Mouse (Mus musculus) embryo, embryonic 10 days (tissue): ENCODE measurements at regions not wholly inside any gene's neighbourhood (a gene's known extent, or its start where the extent isn't known, plus 50 kb on each side); places are given as distances from the start of the nearest gene placed in this dataset.

ENCODE experiments used
- DNase-seq: peaks from one replicate; pipeline ENCODE4 v3.0.0-alpha.2; 2015; ENCODE audit warnings: low spot score

- DNase-seq, result no peak
Measured at GRCm38 (mm10) chr19:25729103-25729502, 56.9 kb downstream of the Dmrt2 start.

GRCm38 (mm10) chr19:25729633-25730032 is 57.4 kb downstream of the Dmrt2 start:
- DNase-seq, result no peak

DNA sequence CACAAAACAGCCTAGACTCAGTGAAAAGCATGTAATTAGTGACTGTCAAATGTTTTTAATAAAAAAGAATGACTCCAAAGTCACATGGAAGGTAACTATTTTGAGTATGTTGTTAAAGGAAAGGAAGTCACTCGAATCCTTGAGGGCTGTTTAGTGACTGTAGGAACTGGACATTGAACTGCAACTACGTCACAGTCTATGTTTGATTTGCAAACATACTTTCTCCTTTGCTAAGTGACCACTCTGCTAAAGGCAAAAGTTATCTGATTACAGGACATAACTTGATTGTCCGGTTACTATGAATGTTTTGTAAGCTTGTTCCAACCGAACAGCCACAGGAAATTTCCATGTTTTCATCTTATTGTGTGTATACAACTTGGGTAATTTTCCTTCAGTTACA is 106.2 kb downstream of the Dmrt2 start:
- DNase-seq, result no peak

DNA sequence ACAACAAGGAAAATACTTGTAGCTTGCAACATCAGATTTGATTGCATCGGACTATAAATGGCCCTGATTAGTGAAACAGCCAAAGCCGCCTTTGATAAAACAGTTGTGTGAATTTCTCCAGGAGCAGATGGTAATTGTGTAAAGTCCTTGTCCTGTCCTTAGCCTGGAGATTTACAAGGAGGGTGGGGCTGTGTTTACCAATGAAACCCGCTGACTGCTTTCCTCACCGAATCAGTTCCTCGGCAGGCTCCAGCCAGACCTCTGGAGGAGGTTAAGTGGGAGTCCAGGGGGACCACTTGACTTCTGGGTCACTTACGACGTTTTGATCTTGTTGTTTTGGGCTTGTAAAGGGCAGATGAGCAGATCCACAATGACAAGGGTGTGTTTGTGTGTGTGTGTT is 107.1 kb downstream of the Dmrt2 start:
- DNase-seq, result peak; percentile 41

DNA sequence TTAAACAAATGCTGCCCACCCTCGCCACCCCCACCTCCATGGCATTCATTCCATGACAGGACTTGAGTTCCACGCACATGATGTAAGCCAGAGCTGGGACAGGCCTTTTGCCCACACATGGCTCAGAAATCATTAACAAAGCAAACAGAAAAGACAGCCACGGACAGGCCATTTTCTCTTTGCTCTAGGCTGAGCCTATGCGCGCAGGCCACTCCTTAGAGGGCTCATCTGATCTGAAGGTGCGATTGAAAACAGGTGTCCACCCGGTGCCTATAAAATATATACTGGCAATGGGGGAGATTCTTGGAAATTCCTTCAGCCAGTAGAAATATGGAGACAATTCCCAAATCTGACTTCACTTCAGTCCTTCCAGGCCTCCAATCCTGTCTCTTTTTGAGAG is 109.1 kb downstream of the Dmrt2 start:
- no peak for DNase-seq

- DNase-seq, result no peak
Measured at GRCm38 (mm10) chr19:25802692-25803091, 130.5 kb downstream of the Dmrt2 start.

- DNase-seq, result peak; percentile 69
Measured at GRCm38 (mm10) chr19:25805351-25805750, 133.1 kb downstream of the Dmrt2 start.

DNA sequence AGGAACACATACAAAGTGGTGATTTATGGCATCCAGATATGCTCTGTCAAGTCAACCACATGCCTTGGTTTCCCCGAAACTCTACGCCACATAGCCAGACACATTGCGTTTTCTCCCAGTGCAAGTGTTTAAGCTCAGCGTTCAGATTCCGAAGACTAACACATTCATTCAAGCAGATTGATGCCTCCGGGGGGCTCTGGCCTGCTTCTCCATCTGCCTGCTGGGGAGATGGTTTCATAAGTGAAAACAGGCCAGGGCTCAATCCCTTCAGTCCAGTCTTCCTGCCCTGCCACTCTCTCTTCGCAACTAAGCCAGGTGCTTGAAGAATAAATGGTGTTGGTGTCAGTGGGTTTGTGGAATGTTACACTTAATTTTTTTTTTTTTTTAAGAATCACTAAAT is 141.4 kb downstream of the Dmrt2 start:
- no peak for DNase-seq

GRCm38 (mm10) chr19:25845158-25845557 is 172.9 kb downstream of the Dmrt2 start:
- DNase-seq, result no peak

- peak; percentile 17 for DNase-seq
Measured at GRCm38 (mm10) chr19:25856344-25856743, 184.1 kb downstream of the Dmrt2 start.

GRCm38 (mm10) chr19:25863312-25863711 is 191.1 kb downstream of the Dmrt2 start:
- no peak for DNase-seq

DNA sequence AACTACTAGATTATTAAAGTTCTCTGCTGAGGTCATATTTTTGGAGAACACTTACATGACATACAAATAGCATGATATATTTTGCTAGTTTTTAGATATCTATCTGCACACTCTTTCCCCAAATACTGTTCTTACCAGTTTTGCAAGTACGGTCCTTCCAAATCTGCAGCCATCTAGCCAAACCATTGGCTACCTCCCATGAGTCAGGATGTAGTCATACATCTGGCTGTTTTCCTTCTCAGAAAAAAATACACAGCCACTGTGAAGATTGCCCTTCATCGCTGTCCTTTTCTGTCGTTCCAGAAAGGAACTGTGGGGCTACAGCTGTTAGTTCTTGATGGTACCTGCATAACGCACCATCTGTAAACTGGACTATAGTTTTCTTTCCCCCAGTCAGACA is 234.5 kb downstream of the Dmrt2 start:
- no peak for DNase-seq

DNA sequence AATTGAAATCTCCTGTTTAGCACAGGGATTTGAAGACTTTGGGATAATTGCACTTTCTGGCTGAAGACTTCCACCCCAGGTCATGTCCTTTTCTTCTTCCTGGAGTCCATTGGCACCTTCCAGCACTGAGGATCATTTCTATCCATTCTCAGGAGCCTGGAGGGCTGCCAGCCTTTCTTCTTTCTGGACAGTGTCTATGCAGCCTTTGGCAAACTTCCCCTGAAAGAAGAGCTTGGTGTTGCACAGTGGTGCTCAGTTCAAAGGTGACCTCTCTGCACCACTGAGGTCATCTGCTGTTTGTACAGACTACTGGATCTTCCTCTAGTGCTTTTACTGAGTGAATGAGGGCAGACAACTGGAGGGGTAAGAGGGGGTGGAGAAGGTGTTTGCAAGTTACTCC is 249.8 kb downstream of the Dmrt2 start:
- peak; percentile 20 for DNase-seq

- no peak for DNase-seq
Measured at GRCm38 (mm10) chr19:25922806-25923205, 250.6 kb downstream of the Dmrt2 start.

- DNase-seq, result peak; percentile 54
Measured at GRCm38 (mm10) chr19:25923727-25924384, 251.6 kb downstream of the Dmrt2 start.

GRCm38 (mm10) chr19:25924385-25924769 is 252.2 kb downstream of the Dmrt2 start:
- DNase-seq, result peak; percentile 11

DNA sequence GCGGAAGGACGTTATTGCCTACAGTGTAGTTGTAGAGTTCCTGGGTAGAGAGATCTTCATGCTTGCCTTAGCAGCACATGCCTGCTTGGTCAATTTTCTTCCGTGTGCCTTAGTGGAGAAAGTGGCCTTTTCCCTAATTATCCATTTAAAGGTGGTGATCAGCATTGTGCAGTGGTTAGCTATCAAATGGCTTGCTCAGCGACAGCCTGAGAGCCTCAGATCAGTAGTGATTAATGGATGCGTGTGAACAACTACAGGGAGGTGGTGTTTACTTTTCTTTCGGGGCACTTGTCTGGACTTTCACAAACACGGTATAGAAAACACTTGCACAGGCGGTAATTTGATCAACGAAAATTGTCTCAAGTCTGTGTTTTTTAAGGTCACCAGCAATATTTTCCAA is 255.0 kb downstream of the Dmrt2 start:
- DNase-seq, result peak; percentile 24

DNA sequence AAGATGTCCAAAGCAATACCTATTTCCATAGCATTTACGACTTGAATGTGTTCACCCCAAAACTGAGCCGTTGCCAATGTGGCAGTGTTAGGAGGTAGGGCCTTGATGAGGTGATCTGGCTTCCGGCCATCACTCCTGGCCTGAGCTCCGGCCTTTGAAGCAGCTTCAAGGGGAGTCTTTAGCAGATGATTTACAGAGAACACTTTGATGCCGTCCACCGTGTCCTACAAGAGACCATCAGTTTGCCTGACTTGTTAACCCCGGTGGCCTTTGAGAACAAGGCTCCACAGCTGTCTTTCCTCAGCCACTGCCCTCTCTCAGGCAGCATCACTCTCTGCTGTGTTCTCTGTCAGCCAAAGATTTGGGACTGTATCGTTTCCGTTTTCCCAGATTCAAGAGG is 265.1 kb downstream of the Dmrt2 start:
- peak; percentile 68 for DNase-seq

GRCm38 (mm10) chr19:25971210-25971609 is 299.0 kb downstream of the Dmrt2 start:
- no peak for DNase-seq

DNA sequence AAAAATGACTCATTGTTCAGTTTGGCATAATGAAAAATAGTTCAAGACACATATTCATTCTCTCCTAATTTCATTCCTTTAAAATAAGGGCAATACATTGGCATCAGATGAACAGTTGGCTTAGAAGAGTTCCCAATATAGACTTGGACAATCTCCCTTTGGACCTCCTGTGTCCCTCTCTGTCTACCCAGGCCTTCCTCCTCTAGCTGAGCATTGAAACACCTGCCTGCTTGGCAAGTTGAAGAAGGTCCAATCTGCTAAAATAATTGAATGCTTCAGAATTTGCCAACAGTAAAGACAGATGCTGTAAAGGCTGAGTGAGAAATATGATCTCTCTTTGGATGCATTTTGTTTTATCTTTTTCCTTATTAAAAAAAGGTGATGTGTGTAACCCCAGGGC is 303.0 kb downstream of the Dmrt2 start:
- DNase-seq, result no peak

DNA sequence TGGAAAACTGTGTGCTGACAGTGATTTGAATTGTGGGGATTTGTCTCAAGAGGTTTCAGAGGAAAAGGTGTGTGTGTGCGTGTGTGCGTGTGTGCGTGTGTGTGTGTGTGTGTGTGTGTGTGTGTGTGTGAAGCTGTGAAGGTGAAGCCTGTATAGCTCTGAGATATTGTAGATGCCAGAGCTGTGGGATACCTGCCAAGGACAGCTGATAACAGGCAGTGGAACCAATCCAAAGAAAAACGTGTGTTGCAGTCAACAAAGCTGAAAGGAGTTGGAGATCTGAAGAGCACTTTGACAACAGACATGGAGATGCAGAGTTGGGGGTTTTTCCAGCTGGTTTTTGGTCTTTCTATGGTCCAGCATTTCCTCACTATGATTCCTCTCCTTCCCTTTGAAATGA is 308.1 kb downstream of the Dmrt2 start:
- DNase-seq, result no peak

DNA sequence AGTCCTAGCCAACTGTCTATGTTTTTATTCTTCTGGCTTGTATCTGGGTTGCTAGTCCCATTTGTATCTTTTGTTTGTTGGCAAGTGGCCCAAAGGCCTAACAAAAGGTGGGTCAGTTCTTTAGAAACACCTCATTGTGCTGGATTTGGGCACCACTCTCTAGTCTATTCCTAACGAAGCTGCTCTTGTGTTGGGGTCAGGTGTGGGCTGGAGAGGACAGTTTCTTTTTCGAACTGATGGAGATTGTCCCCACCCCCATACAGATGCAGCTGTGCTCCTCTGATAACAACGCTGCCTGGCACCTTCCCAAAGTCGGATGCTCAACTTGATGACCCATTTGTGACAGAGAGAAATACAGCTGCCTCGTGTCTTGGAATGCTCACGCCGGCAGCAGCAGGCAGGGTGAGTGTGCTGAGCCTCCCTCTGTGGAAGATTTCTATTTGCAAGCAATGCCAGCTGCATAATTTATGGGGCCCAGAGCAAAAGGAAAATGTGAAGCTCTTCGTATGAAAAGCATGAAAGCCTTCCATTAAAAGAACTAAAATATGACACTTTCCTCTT is 342.5 kb downstream of the Dmrt2 start:
- DNase-seq, result no peak

DNA sequence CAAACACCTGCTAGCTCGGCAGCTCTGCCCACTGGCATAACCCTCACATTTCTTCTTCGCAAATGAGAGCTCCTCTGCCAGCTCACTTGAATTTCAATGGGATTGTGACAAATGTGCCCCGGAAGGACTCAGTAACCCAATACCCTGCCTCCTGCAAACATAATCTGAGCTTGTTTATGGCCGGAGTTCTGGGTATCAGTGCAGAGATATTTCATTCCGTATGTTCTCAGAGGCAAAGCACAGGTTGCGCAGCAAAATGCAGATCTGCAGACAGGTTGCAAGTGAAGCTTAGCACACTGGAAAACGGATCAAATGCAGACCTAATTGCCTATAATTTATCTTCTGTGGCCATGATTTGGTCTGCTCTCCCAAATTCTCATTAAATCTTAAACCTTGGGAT is 348.9 kb downstream of the Dmrt2 start:
- no peak for DNase-seq

GRCm38 (mm10) chr19:26026103-26026502 is 353.9 kb downstream of the Dmrt2 start:
- no peak for DNase-seq
